Mouse (Mus musculus) olfactory bulb, adult 2 months (tissue): ENCODE data around the gene Tbx4.

Experiments used
- CTCF ChIP-seq: fragments of 200-500 bp; IDR thresholded peaks from 2 replicates; pipeline ENCODE4 v1.5.1; 2012; ENCODE audit warnings: low read depth, mild to moderate bottlenecking, low read length, moderate library complexity; ENCODE audit not compliant: insufficient read depth
- POLR2A ChIP-seq: fragments of 200-500 bp; IDR thresholded peaks from 2 replicates; pipeline ENCODE4 v1.6.1; 2012; ENCODE audit warnings: mild to moderate bottlenecking, low read depth, low read length, moderate library complexity; ENCODE audit not compliant: insufficient read depth

DNA sequence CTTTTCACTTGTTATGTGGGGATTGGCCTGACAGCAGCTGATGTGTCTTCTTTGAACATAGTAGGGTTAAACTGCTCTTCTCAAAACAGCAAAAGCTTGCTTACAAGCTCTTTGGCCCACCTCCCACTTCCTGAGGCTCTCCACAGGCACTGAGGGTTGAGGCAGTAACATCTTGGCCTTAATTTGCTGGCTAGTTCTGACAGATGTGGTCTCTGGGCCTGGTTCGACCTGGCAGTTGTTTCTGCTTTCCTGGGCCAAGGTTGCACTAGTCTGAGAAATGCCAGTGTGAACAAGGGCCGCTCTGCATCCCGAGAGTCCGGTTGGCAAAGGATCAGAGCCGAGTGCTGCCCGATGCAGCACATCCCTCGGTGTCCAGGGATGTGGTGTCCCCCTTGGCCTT, 27.3 kb downstream of the Tbx4 start:
- no peak for TF ChIP-seq CTCF
- TF ChIP-seq POLR2A = no peak
